Mouse (Mus musculus) c-Kit-positive CD71-positive TER-119-negative erythroid progenitor cells, embryonic 14.5 days (primary cell): ENCODE results near the gene Rpap1.
A peak's percentile ranks its signal among the peaks of the same experiment; 100 is the strongest.

Experiments used
- DNase-seq: peaks from one replicate; pipeline ENCODE4 v3.0.0-alpha.2; 2013; ENCODE audit warnings: low read depth

The Rpap1 gene

GRCm38 (mm10) chr2:119787206-119787883, at the start of gene Rpap1:
TSS of gene Rpap1 (minus strand) at chr2:119787537.
- DNase-seq = peak; percentile 71

- no peak for DNase-seq
Observed at GRCm38 (mm10) chr2:119834231-119834630, 46.9 kb upstream of the Rpap1 start.

- DNase-seq = no peak
Observed at GRCm38 (mm10) chr2:119830579-119830978, 43.2 kb upstream of the Rpap1 start.

GRCm38 (mm10) chr2:119821136-119821535, 33.8 kb upstream of the Rpap1 start:
- DNase-seq = no peak

- no peak for DNase-seq
Observed at GRCm38 (mm10) chr2:119818668-119819272, 31.4 kb upstream of the Rpap1 start.

GRCm38 (mm10) chr2:119817047-119817446, 29.7 kb upstream of the Rpap1 start:
- DNase-seq = no peak

GRCm38 (mm10) chr2:119816611-119817010, 29.3 kb upstream of the Rpap1 start:
- DNase-seq = no peak

GRCm38 (mm10) chr2:119814376-119814933, 27.1 kb upstream of the Rpap1 start:
- no peak for DNase-seq

GRCm38 (mm10) chr2:119811490-119812146, 24.3 kb upstream of the Rpap1 start:
- DNase-seq = no peak

- no peak for DNase-seq
Observed at GRCm38 (mm10) chr2:119810890-119811289, 23.6 kb upstream of the Rpap1 start.

GRCm38 (mm10) chr2:119808881-119809280, 21.5 kb upstream of the Rpap1 start:
- no peak for DNase-seq

GRCm38 (mm10) chr2:119808438-119808837, 21.1 kb upstream of the Rpap1 start:
- DNase-seq = no peak

- DNase-seq = no peak
Observed at GRCm38 (mm10) chr2:119805536-119805935, 18.2 kb upstream of the Rpap1 start.

GRCm38 (mm10) chr2:119804776-119805175, 17.4 kb upstream of the Rpap1 start:
- DNase-seq = no peak

- DNase-seq = no peak
Observed at GRCm38 (mm10) chr2:119804275-119804628, 16.9 kb upstream of the Rpap1 start.

- no peak for DNase-seq
Observed at GRCm38 (mm10) chr2:119803618-119804274, 16.4 kb upstream of the Rpap1 start.

- no peak for DNase-seq
Observed at GRCm38 (mm10) chr2:119802767-119803617, 15.7 kb upstream of the Rpap1 start.

- DNase-seq = no peak
Observed at GRCm38 (mm10) chr2:119800876-119801846, 13.8 kb upstream of the Rpap1 start.

GRCm38 (mm10) chr2:119799961-119800550, 12.7 kb upstream of the Rpap1 start:
- no peak for DNase-seq
